Mouse (Mus musculus) stomach, postnatal 0 days (tissue): Measurements from ENCODE around the gene Erbb4. TPM values are rescaled to one million over a fixed set of nuclear protein-coding genes. Genes with fewer than 3 reads are reported as not detected.

Source experiments
- ATAC-seq: fragments of 200-750 bp; cut with Nextera tagmentation; 2 replicates; pipeline ENCODE4 v1.8.0; 2017; ENCODE audit not compliant: low FRiP score, low TSS enrichment
- DNase-seq: peaks from one replicate; pipeline ENCODE4 v3.0.0-alpha.2; 2016; ENCODE audit warnings: low spot score
- H3K27ac ChIP-seq: fragments of 300-500 bp; sonication (generic); replicated peaks from 2 replicates; pipeline ENCODE4 v1.5.1; 2014; ENCODE audit warnings: mild to moderate bottlenecking, control low read depth
- H3K27me3 ChIP-seq: fragments of 300-500 bp; sonication (generic); 2 replicates; pipeline ENCODE4 v1.6.1; 2014; ENCODE audit warnings: low read length; ENCODE audit not compliant: control insufficient read depth, insufficient read depth
- H3K36me3 ChIP-seq: fragments of 300-500 bp; sonication (generic); 2 replicates; pipeline ENCODE4 v1.6.1; 2014; ENCODE audit warnings: low read length, mixed read lengths; ENCODE audit not compliant: control insufficient read depth, insufficient read depth
- H3K4me1 ChIP-seq: fragments of 300-500 bp; sonication (generic); replicated peaks from 2 replicates; pipeline ENCODE4 v1.6.1; 2014; ENCODE audit warnings: antibody characterized with exemption; ENCODE audit not compliant: control insufficient read depth, insufficient read depth
- H3K4me2 ChIP-seq: fragments of 300-500 bp; sonication (generic); replicated peaks from 2 replicates; pipeline ENCODE4 v1.6.1; 2014; ENCODE audit warnings: low read depth, mild to moderate bottlenecking, control low read depth, moderate library complexity
- H3K4me3 ChIP-seq: fragments of 300-500 bp; sonication (generic); 2 replicates; pipeline ENCODE4 v1.5.1; 2014; ENCODE audit warnings: low read depth, low read length, control low read depth
- H3K9ac ChIP-seq: fragments of 300-500 bp; sonication (generic); 2 replicates; pipeline ENCODE4 v1.6.1; 2014; ENCODE audit warnings: mild to moderate bottlenecking, low read length, control low read depth, mixed read lengths
- H3K9me3 ChIP-seq: fragments of 300-500 bp; sonication (generic); 2 replicates; pipeline ENCODE4 v1.6.1; 2016; ENCODE audit warnings: low read length; ENCODE audit not compliant: control insufficient read depth
- CTCF ChIP-seq: IDR thresholded peaks from 2 replicates; pipeline ENCODE4 v1.5.1; 2016; ENCODE audit warnings: antibody characterized with exemption, low read depth, mild to moderate bottlenecking, moderate library complexity
- EP300 ChIP-seq: optimal IDR thresholded peaks from 2 replicates; pipeline ENCODE3; 2016; ENCODE audit warnings: antibody characterized with exemption
- WGBS: fragments of 180-500 bp; shearing (Covaris S2); extraction: QIAGEN DNeasy Blood & Tissue Kit; methylation state at CpG from one replicate; pipeline ENCODE4 v1.1.7; 2014; 5-methylcytosine and 5-hydroxymethylcytosine counted together
- polyA plus RNA-seq: library from polyadenylated mRNA; unstranded; fragments of >200 nt; fragmentation: Nextera tagmentation; extraction: Ambion mirVana; gene quantifications from 2 replicates; pipeline ENCODE4 v1.2.1, GENCODE M21; 2015

Erbb4 gene
- polyA plus RNA-seq, 1 experiment from 2014 or later, result not detected

- TF ChIP-seq CTCF (no peak), EP300 (no peak)
- Histone ChIP-seq H3K9ac (no peak overlapping the region), H3K4me3 (no peak overlapping the region), H3K27ac (no peak overlapping the region), H3K27me3 (no peaks in the 10 kb centered on the region), H3K4me2 (no peak overlapping the region), H3K4me1 (no peaks in the 10 kb centered on the region), H3K36me3 (no peaks in the 10 kb centered on the region), H3K9me3 (no peaks in the 10 kb centered on the region)
- no peak for DNase-seq
- no peak for ATAC-seq
- 78% methylated on average over 2 of the region's 2 CpGs for WGBS
Measured at GRCm38 (mm10) chr1:68892041-68892440, 215.8 kb downstream of the Erbb4 start.

- no peak for TF ChIP-seq CTCF
- no peak for TF ChIP-seq EP300
- H3K4me2 ChIP-seq, result no peak overlapping the region
- H3K27me3 ChIP-seq, result no peaks in the 10 kb centered on the region
- DNase-seq (no peak), ATAC-seq (no peak)
- H3K27ac ChIP-seq, result no peak overlapping the region
- no peaks in the 10 kb centered on the region for H3K4me1 ChIP-seq
- no peaks in the 10 kb centered on the region for H3K9me3 ChIP-seq
- H3K9ac ChIP-seq, result no peak overlapping the region
- no peaks in the 10 kb centered on the region for H3K36me3 ChIP-seq
- H3K4me3 ChIP-seq, result no peak overlapping the region
- WGBS, result 63% methylated on average over 3 of the region's 3 CpGs
Measured at GRCm38 (mm10) chr1:68886823-68887222, 221.0 kb downstream of the Erbb4 start.

- Histone ChIP-seq H3K9ac (no peak overlapping the region), H3K4me2 (no peak overlapping the region), H3K9me3 (no peaks in the 10 kb centered on the region), H3K4me1 (no peaks in the 10 kb centered on the region), H3K36me3 (no peaks in the 10 kb centered on the region), H3K27me3 (no peaks in the 10 kb centered on the region), H3K4me3 (no peak overlapping the region), H3K27ac (no peak overlapping the region)
- WGBS, result 65% methylated on average over 8 of the region's 8 CpGs
- ATAC-seq (no peak), DNase-seq (no peak)
- no peak for TF ChIP-seq CTCF
- TF ChIP-seq EP300, result no peak
Measured at GRCm38 (mm10) chr1:68874954-68875353, 232.9 kb downstream of the Erbb4 start.

- Histone ChIP-seq H3K27ac (no peak overlapping the region), H3K4me3 (no peak overlapping the region), H3K36me3 (no peaks in the 10 kb centered on the region), H3K27me3 (no peaks in the 10 kb centered on the region), H3K4me1 (no peaks in the 10 kb centered on the region), H3K4me2 (no peak overlapping the region), H3K9ac (no peak overlapping the region), H3K9me3 (no peaks in the 10 kb centered on the region)
- ATAC-seq (no peak), DNase-seq (no peak)
- 50% methylated on average over 1 of the region's 1 CpGs for WGBS
- no peak for TF ChIP-seq EP300
- no peak for TF ChIP-seq CTCF
Measured at GRCm38 (mm10) chr1:68873635-68874020, 234.2 kb downstream of the Erbb4 start.

DNA sequence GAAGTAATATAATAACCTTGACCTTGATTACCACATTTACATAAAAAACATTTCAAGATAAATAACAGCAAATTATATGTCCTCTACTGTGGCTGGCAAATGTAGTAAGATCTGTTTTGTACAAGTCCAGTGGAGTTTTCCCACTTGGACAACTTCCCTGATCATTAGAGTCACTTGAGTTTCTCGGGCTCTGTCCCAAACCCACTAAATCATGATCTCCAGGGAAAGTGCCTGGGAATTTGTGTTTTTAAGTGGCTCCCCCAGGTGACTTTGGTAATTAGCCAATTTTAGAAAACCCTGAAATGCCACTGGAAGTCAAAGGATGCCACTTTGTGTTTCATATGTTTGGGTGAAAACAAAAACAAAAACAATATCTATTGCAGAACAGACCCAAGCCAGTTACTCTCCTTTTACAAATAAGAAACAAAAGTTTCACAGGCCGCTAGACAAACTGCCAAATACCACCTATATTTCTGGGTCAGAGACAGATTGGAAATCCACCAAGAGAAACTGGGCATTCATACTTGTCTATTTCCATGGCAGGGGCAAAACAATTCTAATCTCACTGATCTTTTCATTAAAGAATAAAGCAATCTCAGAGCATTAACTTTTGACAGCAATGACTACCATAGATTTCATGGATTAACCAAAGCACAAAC is 234.8 kb downstream of the Erbb4 start:
- WGBS, result 60% methylated on average over 2 of the region's 2 CpGs
- Histone ChIP-seq H3K4me2 (no peak overlapping the region), H3K27me3 (no peaks in the 10 kb centered on the region), H3K36me3 (no peaks in the 10 kb centered on the region), H3K27ac (no peak overlapping the region), H3K9me3 (no peaks in the 10 kb centered on the region), H3K4me3 (no peak overlapping the region), H3K4me1 (no peaks in the 10 kb centered on the region), H3K9ac (no peak overlapping the region)
- ATAC-seq (no peak), DNase-seq (no peak)
- TF ChIP-seq EP300 (no peak), CTCF (no peak)

DNA sequence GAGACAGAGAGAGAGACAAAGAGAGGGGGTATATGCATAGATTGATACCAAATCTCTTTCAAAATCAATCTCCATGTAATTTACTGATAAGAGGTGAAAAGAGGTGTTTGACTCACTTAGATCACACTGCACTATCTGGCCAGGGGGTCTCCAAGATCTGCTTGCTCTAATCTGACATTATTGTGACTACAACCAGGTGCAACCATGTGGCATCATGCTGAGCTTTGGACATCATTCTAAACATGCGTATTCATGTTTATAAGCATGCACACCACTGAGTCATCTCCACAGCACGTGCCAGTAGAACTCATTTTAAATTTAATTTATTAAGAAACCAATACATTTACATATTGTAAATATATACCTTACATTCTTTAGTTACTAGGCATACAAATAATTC is 247.5 kb downstream of the Erbb4 start:
- WGBS, result 72% methylated on average over 2 of the region's 2 CpGs
- no peaks in the 10 kb centered on the region for H3K36me3 ChIP-seq
- H3K27me3 ChIP-seq, result no peaks in the 10 kb centered on the region
- TF ChIP-seq EP300 (no peak), CTCF (no peak)
- no peak overlapping the region for H3K9ac ChIP-seq
- no peaks in the 10 kb centered on the region for H3K4me1 ChIP-seq
- no peak overlapping the region for H3K4me3 ChIP-seq
- DNase-seq (no peak), ATAC-seq (no peak)
- no peak overlapping the region for H3K27ac ChIP-seq
- no peak overlapping the region for H3K4me2 ChIP-seq
- H3K9me3 ChIP-seq, result no peaks in the 10 kb centered on the region
